Mouse (Mus musculus) spleen, adult 2 months (tissue): ENCODE results near the gene Polr3b. TPM values are rescaled to one million over a fixed set of nuclear protein-coding genes. Genes with fewer than 3 reads are reported as not detected.

ENCODE experiments used
- DNase-seq, 2 experiments: peaks; one replicate each; pipeline versions ENCODE4 v3.0.0 to v3.0.0-alpha.2; 2012 to 2021; ENCODE audit warnings: low spot score in 2 of 2, low read depth in 1 of 2
- H3K27ac ChIP-seq: fragments of 200-500 bp; 2 replicates; pipeline ENCODE4 v1.5.1; 2012; ENCODE audit warnings: low read length, inconsistent platforms; ENCODE audit not compliant: insufficient read depth
- H3K27me3 ChIP-seq: fragments of 200-500 bp; 2 replicates; pipeline ENCODE4 v1.6.1; 2012; ENCODE audit warnings: mild to moderate bottlenecking, moderate library complexity, low read length, inconsistent platforms; ENCODE audit not compliant: control insufficient read depth, insufficient read depth
- H3K36me3 ChIP-seq: fragments of 200-500 bp; 2 replicates; pipeline ENCODE4 v1.6.1; 2012; ENCODE audit warnings: mild to moderate bottlenecking, low read length, inconsistent platforms; ENCODE audit not compliant: control insufficient read depth, insufficient read depth
- H3K4me1 ChIP-seq: fragments of 200-500 bp; 2 replicates; pipeline ENCODE4 v1.6.1; 2011; ENCODE audit warnings: inconsistent platforms; ENCODE audit not compliant: control insufficient read depth, insufficient read depth, insufficient read length
- H3K4me3 ChIP-seq: fragments of 200-500 bp; 2 replicates; pipeline ENCODE4 v1.5.1; 2011; ENCODE audit warnings: mild to moderate bottlenecking, inconsistent platforms; ENCODE audit not compliant: insufficient read depth, insufficient read length; ENCODE audit errors: extremely low read depth
- CTCF ChIP-seq: fragments of 200-500 bp; IDR thresholded peaks from 2 replicates; pipeline ENCODE4 v1.5.1; 2011; ENCODE audit warnings: mild to moderate bottlenecking, inconsistent platforms; ENCODE audit not compliant: insufficient read depth, insufficient read length, insufficient replicate concordance; ENCODE audit errors: extremely low read depth
- POLR2A ChIP-seq: fragments of 200-500 bp; IDR thresholded peaks from 2 replicates; pipeline ENCODE4 v1.6.1; 2011; ENCODE audit warnings: low read depth, low read length, inconsistent platforms
- WGBS: fragments of 180-500 bp; shearing (Covaris S2); methylation state at CpG from one replicate; pipeline ENCODE4 v1.1.7; 2018; 5-methylcytosine and 5-hydroxymethylcytosine counted together
- polyA plus RNA-seq: library from polyadenylated mRNA; depleted of rRNA; stranded (reverse); fragments of >200 nt; gene quantifications from 2 replicates; pipeline ENCODE4 v1.2.3, GENCODE M21; 2012

Gene Polr3b
- polyA plus RNA-seq, 1 experiment: 4.8 TPM

DNA sequence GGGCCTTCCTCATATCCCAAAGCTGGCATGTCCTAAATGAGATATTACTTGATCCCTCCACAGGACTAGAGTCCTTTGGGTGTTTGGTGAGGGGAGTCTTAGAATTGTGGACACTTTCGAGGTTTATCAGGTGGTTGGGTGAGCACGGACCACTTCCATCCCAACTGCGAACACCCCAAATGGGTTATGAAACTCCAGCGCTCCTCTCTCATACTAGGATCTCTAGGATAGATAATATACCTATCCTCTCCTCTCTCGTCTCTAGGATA is 136.0 kb downstream of the Polr3b start:
- Histone ChIP-seq H3K27ac (no peak overlapping the region), H3K36me3 (no peaks in the 10 kb centered on the region), H3K4me1 (peaks cover 11% of the 10 kb centered on the region), H3K4me3 (no peak overlapping the region), H3K27me3 (peaks cover 48% of the 10 kb centered on the region)
- DNase-seq: no peak
- TF ChIP-seq CTCF: no peak
- TF ChIP-seq POLR2A: no peak
- 15% methylated on average over 5 of the region's 5 CpGs for WGBS

DNA sequence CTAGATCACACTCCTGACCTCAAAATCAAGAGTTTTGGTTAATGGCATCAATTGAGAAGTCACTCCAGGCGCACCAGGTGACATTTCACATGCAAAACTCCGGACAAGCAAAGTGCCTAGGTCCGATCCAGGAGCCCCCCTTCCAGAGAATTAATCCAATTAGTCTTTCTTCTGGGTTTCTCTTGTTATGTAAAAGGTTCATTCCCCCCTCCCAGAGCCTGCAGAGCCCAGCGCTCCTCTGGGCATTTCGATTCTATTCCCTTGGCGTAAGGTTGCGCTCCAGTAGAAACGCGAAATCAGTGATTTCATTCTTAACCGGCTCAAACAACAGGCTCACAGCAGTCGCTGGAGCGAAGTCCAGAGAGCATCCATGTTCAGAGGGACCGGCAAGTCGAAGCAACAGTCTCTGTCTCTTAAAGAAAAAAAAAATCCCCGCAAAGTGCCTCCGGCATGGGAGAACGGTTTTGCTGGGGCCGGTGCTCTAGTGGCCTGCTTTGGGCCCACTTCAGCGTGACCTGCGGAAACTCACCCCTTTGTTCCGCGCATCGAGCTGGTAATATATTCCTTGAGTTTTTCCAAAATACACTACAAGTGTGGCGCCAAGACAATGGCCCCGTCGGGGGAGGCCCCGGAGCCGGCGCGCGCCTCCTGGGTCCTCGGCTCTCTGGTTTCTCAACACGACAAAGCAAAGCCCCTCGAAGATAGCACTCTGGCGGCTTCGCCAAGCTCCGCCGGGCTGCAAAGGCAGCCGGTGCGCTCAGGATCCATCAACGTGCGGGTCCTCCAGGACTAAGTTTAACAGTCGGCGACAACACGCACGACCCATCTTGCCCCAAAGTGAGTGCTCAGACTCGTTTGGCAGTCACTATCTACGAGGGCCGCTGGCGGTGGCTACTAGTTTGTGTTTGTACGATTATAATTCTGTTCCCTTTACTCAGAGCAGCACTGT is 136.7 kb downstream of the Polr3b start:
- no peaks in the 10 kb centered on the region for H3K36me3 ChIP-seq
- DNase-seq: no peak
- no peak for TF ChIP-seq POLR2A
- TF ChIP-seq CTCF: no peak
- H3K27ac ChIP-seq: no peak overlapping the region
- H3K27me3 ChIP-seq: peaks cover 48% of the 10 kb centered on the region
- WGBS: 6% methylated on average over 51 of the region's 51 CpGs
- H3K4me1 ChIP-seq: peaks cover 11% of the 10 kb centered on the region
- H3K4me3 ChIP-seq: no peak overlapping the region

DNA sequence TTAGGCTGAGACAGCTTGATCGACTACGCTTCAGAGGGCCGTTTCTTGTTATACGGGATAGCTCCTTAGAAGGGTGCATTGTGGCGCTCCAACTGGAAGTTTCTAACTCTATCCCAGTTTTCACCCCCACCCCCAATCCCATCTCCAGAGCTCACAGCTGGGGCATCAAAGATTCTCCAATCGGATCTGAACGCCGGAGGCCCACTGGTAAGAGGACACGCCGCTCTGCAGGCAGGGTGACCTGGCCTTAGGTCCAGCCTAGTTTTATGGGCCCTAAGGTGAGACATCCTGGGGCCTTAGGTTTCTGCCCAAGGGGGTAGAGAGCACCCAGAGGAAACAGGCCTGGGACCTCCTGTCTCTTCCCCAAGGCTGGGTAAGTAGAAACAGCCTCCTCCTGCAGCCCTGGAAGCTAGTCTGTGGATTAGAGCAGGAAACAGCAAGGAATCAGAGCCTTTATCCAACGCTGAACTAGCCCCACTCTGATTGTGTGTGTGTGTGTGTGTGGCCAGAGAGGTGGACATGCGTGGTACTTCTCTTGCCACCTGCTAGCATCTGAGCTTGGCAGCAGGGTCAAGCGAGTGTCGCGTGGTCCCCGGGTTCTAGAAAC is 137.5 kb downstream of the Polr3b start:
- Histone ChIP-seq H3K36me3 (no peaks in the 10 kb centered on the region), H3K27me3 (peaks cover 44% of the 10 kb centered on the region), H3K27ac (no peak overlapping the region), H3K4me3 (no peak overlapping the region), H3K4me1 (peaks cover 11% of the 10 kb centered on the region)
- 17% methylated on average over 16 of the region's 16 CpGs for WGBS
- no peak for DNase-seq
- TF ChIP-seq CTCF (no peak), POLR2A (no peak)

DNA sequence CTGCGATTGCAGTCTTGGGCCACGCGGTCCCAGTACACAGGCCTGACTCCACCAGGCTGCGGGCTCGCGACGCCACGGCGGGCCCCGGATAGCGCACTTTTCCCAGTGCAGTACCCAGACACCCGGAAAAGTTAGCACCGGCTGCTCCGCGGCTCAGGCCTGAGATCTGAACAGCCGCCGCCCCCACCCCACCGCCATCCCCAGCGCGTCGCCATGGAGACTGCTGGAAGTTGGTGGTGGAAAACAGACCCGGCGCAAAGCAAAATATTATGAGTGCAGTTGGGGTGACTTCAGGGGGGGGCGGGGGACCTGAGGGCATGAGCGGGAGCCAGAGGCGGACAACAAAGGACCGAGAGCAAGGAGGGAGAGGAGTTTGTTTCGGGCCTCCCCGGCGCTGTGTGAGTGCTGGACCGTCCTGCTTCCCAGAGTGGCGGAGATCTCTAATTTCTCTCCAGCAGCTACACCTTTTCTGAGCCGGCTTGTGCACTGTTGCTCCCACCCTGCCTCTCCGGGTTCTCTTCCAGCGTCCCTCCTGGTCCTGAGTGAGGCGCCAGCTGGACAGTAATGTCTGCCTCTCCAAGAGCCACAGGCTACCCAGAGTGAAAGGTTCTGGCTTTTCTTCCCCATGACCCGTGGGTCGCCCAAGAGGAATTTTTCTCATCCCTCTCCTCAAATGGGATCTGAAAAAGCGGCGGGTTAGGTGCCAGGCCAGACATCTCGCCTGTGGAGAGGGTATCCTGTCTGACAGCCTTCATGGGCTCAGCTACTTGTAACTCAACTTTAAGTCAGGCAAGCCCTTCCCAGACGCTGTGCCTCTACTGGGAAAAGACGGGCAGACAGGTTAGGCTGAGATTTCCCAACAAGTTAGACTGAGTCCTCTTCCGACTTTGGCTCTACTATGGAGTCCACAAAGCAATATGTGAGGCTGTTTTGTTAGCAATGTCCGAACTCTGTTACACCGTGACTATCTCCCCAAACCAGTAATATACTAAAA is 138.3 kb downstream of the Polr3b start:
- WGBS: 13% methylated on average over 45 of the region's 46 CpGs

DNA sequence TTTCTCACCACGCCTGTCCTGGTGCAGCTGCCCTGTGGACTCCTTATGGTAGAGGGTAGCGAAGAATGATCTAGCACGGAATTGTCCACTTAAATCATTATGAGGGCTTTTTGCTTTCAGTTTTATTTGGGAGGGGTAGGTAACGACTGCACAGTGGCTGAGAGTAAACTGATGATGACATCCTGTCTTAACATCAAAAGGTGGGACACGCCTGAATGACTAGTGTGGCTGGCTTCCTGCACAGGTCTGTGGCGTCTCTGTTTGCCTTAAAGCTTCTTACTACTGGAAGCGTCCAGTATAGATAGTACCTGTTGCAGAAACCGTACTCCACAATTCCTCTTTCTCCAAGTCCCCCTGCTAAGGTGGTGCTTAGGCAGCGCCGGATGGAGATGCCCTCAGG is 146.7 kb downstream of the Polr3b start:
- Histone ChIP-seq H3K4me1 (peaks cover 13% of the 10 kb centered on the region; the same call in 1 of the 2 replicates), H3K36me3 (no peaks in the 10 kb centered on the region), H3K27ac (no peak overlapping the region), H3K4me3 (no peak overlapping the region), H3K27me3 (peaks cover 2% of the 10 kb centered on the region; the same call in 1 of the 2 replicates)
- peak; percentile 24 to 25 for DNase-seq
- WGBS: 66% methylated on average over 10 of the region's 10 CpGs
- TF ChIP-seq POLR2A (no peak), CTCF (no peak)

More for the DNA sequence above, 138.3 kb downstream of the Polr3b start:
- Histone ChIP-seq H3K4me3 (no peak overlapping the region), H3K36me3 (no peaks in the 10 kb centered on the region), H3K27me3 (peaks cover 36% of the 10 kb centered on the region), H3K27ac (no peak overlapping the region), H3K4me1 (peaks cover 6% of the 10 kb centered on the region; the same call in 1 of the 2 replicates)
- TF ChIP-seq POLR2A (no peak), CTCF (no peak)
- no peak for DNase-seq

DNA sequence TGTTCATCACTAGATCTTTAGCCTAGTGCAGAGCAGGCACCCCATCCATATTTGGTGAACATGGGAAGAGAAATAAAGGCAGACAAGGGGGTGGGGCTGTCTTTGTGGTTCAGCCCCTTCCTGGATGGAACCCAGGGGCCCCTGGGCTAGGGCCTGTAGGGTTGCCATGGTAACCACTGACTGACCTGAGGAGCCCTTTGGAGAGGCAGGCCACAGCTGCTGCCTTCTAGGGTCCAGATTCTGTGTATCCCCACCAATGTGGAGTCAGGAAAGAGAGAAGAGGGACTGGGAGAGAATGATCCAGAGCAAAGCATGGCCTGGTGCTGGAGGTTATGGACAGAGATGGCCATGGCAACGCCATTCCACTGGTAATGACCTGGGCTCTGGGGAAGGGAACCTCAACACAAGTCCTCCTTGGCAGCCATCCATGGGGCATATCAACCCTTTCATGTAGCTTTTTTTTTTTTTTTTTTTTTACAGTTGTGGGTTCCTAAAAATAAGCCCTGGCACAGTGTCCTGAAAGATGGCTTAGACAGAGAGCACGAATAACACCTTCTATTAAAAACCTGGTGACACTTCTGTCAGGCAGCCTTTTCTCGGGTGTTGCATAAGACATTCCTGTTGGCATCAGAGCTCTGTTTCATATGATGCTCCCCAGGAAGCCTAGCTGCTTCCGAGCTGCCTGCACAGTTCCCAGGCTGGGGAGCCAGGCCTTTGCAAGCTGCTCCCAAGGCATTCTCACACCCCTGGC is 150.5 kb downstream of the Polr3b start:
- H3K27ac ChIP-seq: no peak overlapping the region
- 38% methylated on average over 4 of the region's 4 CpGs for WGBS
- TF ChIP-seq CTCF (no peak), POLR2A (no peak)
- H3K4me3 ChIP-seq: no peak overlapping the region
- H3K4me1 ChIP-seq: peaks cover 24% of the 10 kb centered on the region; the same call in 1 of the 2 replicates
- H3K27me3 ChIP-seq: no peaks in the 10 kb centered on the region
- no peak for DNase-seq
- no peaks in the 10 kb centered on the region for H3K36me3 ChIP-seq
